Mouse (Mus musculus): ENCODE results near the gene Gm20708.
"Not testable (repeated sequence)": the region's sequence is repeated elsewhere in the genome, so short reads cannot be mapped to it uniquely, and the experiment has no call there.

Gm20708 gene

GRCm38 (mm10) chr11:117782705-117783034 is 26.8 kb upstream of the Gm20708 start:
- Histone ChIP-seq H3K36me3 (ENCODE audit: insufficient read depth, low read length) (peaks cover 35% of the 10 kb centered on the region), H3K4me1 (replicated peaks; ENCODE audit: low read depth, low read length) (peaks cover 74% of the 10 kb centered on the region), H3K9me3 (ENCODE audit: low read length) (no peaks in the 10 kb centered on the region), H3K27me3 (ENCODE audit: insufficient read depth, low read length) (peaks cover 12% of the 10 kb centered on the region; the same call in 1 of the 2 replicates), H3K4me3 (replicated peaks; ENCODE audit: low read length) (peak overlapping the region; percentile 87)
- TF ChIP-seq NANOG (IDR thresholded peaks at IDR 0.05; ENCODE audit: borderline replicate concordance, low read length) (no peak), POU5F1 (IDR thresholded peaks at IDR 0.05; ENCODE audit: borderline replicate concordance, low read length) (no peak), CTCF (conservative IDR thresholded peaks at IDR 0.05; ENCODE audit: low read length) (no peak)

DNA sequence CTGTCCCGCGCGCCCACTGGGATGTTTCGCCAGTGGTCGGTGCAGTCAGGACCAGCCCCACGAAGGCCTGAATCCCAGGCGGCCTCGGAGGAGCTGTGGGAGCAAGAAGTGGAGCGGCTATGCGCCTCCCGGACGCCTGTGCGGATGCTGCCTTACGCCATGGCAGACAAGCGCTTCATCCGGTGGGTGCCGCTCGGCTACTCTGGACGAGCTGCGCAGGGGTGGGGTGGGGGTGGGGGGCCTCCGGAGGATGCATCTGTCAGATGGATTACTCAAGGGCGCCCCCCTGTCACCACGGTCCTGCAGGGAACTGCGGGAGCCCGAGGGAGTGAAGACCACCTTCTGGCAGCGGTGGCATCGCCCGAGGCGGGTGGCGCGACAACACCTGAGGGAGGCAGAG is 26.4 kb upstream of the Gm20708 start:
- H3K36me3 ChIP-seq (ENCODE audit: insufficient read depth, low read length), result peaks cover 31% of the 10 kb centered on the region
- TF ChIP-seq CTCF (conservative IDR thresholded peaks at IDR 0.05; ENCODE audit: low read length) (peak; percentile 11; the same call in 1 of the 2 replicates), NANOG (IDR thresholded peaks at IDR 0.05; ENCODE audit: borderline replicate concordance, low read length) (no peak)
- peaks cover 70% of the 10 kb centered on the region for H3K4me1 ChIP-seq (replicated peaks; ENCODE audit: low read depth, low read length)
- H3K4me3 ChIP-seq (replicated peaks; ENCODE audit: low read length), result peak overlapping the region; percentile 87
- peaks cover 12% of the 10 kb centered on the region; the same call in 1 of the 2 replicates for H3K27me3 ChIP-seq (ENCODE audit: insufficient read depth, low read length)
- no peaks in the 10 kb centered on the region for H3K9me3 ChIP-seq (ENCODE audit: low read length)

- H3K4me3 ChIP-seq (replicated peaks; ENCODE audit: low read length), result peak overlapping the region; percentile 87
- peaks cover 12% of the 10 kb centered on the region; the same call in 1 of the 2 replicates for H3K27me3 ChIP-seq (ENCODE audit: insufficient read depth, low read length)
- peaks cover 24% of the 10 kb centered on the region for H3K36me3 ChIP-seq (ENCODE audit: insufficient read depth, low read length)
- no peak for TF ChIP-seq CTCF (conservative IDR thresholded peaks at IDR 0.05; ENCODE audit: low read length)
- no peak for TF ChIP-seq POU5F1 (IDR thresholded peaks at IDR 0.05; ENCODE audit: borderline replicate concordance, low read length)
- TF ChIP-seq NANOG (IDR thresholded peaks at IDR 0.05; ENCODE audit: borderline replicate concordance, low read length), result no peak
- H3K4me1 ChIP-seq (replicated peaks; ENCODE audit: low read depth, low read length), result peaks cover 63% of the 10 kb centered on the region
- H3K9me3 ChIP-seq (ENCODE audit: low read length), result no peaks in the 10 kb centered on the region
Measured at GRCm38 (mm10) chr11:117783683-117784309, 25.7 kb upstream of the Gm20708 start.

DNA sequence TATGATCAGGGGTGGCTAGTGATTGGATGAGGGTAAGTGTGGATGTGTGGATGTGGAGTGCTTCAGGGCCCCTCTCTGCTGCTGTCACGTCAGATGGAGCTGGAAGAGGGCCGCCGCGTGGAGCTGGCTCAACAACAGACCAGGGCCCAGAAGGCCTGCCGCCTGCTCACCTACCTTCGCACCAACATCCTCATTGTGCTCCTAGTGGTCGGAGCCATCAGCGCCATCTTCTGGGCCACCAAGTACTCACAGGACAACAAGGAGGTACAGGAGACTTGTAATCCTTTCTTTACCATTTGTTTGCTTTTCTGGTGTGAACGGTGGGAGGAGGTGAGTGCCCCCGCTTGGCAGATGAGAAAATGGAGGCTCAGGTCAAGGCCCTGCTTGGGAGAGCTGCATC is 23.2 kb upstream of the Gm20708 start:
- Histone ChIP-seq H3K9me3 (ENCODE audit: low read length) (no peaks in the 10 kb centered on the region), H3K4me1 (replicated peaks; ENCODE audit: low read depth, low read length) (peaks cover 64% of the 10 kb centered on the region), H3K27me3 (ENCODE audit: insufficient read depth, low read length) (peaks cover 12% of the 10 kb centered on the region; the same call in 1 of the 2 replicates), H3K36me3 (ENCODE audit: insufficient read depth, low read length) (peaks cover 20% of the 10 kb centered on the region), H3K4me3 (replicated peaks; ENCODE audit: low read length) (no peak overlapping the region)
- peak; percentile 31 for TF ChIP-seq CTCF (conservative IDR thresholded peaks at IDR 0.05; ENCODE audit: low read length)
- TF ChIP-seq POU5F1 (IDR thresholded peaks at IDR 0.05; ENCODE audit: borderline replicate concordance, low read length), result no peak

GRCm38 (mm10) chr11:117788481-117788880 is 21.0 kb upstream of the Gm20708 start:
- Histone ChIP-seq H3K4me1 (replicated peaks; ENCODE audit: low read depth, low read length) (peaks cover 61% of the 10 kb centered on the region), H3K36me3 (ENCODE audit: insufficient read depth, low read length) (peaks cover 20% of the 10 kb centered on the region)
- H3K9me3 ChIP-seq (ENCODE audit: low read length); H3K4me3 ChIP-seq (replicated peaks; ENCODE audit: low read length); H3K27me3 ChIP-seq (ENCODE audit: insufficient read depth, low read length): not testable (repeated sequence)

- no peaks in the 10 kb centered on the region for H3K27me3 ChIP-seq (ENCODE audit: insufficient read depth, low read length)
- TF ChIP-seq NANOG (IDR thresholded peaks at IDR 0.05; ENCODE audit: borderline replicate concordance, low read length) (no peak), POU5F1 (IDR thresholded peaks at IDR 0.05; ENCODE audit: borderline replicate concordance, low read length) (no peak), CTCF (conservative IDR thresholded peaks at IDR 0.05; ENCODE audit: low read length) (peak; percentile 87)
- H3K9me3 ChIP-seq (ENCODE audit: low read length), result no peaks in the 10 kb centered on the region
- peak overlapping the region; percentile 37 for H3K4me3 ChIP-seq (replicated peaks; ENCODE audit: low read length)
- H3K36me3 ChIP-seq (ENCODE audit: insufficient read depth, low read length), result peaks cover 9% of the 10 kb centered on the region
- peaks cover 56% of the 10 kb centered on the region for H3K4me1 ChIP-seq (replicated peaks; ENCODE audit: low read depth, low read length)
Measured at GRCm38 (mm10) chr11:117790286-117790685, 19.2 kb upstream of the Gm20708 start.

GRCm38 (mm10) chr11:117790703-117791440 is 18.6 kb upstream of the Gm20708 start:
- TF ChIP-seq POU5F1 (IDR thresholded peaks at IDR 0.05; ENCODE audit: borderline replicate concordance, low read length) (no peak), NANOG (IDR thresholded peaks at IDR 0.05; ENCODE audit: borderline replicate concordance, low read length) (no peak), CTCF (conservative IDR thresholded peaks at IDR 0.05; ENCODE audit: low read length) (peak; percentile 27)
- peak overlapping the region; percentile 53 for H3K4me3 ChIP-seq (replicated peaks; ENCODE audit: low read length)
- H3K36me3 ChIP-seq (ENCODE audit: insufficient read depth, low read length), result peaks cover 5% of the 10 kb centered on the region; the same call in 1 of the 2 replicates
- H3K27me3 ChIP-seq (ENCODE audit: insufficient read depth, low read length), result 0 out of 2 replicates have a peak, but pooled peaks cover under 1% of the 10 kb centered on the region
- H3K4me1 ChIP-seq (replicated peaks; ENCODE audit: low read depth, low read length), result peaks cover 56% of the 10 kb centered on the region
- no peaks in the 10 kb centered on the region for H3K9me3 ChIP-seq (ENCODE audit: low read length)

DNA sequence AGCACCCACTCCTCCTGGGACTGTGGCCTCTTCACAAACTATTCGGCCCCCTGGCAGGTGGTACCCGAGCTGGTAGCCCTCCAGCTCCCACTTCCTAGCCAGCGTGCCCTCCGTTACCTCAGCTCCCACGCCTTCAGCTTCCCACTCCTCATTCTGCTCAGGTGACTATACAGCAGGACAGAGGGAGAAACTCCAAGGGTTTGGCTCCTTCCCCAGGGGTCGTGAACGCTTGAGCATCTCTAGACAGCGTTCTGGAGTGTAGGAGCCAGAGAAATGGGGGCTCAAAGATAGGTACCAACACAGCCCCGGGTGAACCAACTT is 18.1 kb upstream of the Gm20708 start:
- H3K27me3 ChIP-seq (ENCODE audit: insufficient read depth, low read length), result 0 out of 2 replicates have a peak, but pooled peaks cover 6% of the 10 kb centered on the region
- H3K4me1 ChIP-seq (replicated peaks; ENCODE audit: low read depth, low read length), result peaks cover 53% of the 10 kb centered on the region
- peak overlapping the region; percentile 53 for H3K4me3 ChIP-seq (replicated peaks; ENCODE audit: low read length)
- no peaks in the 10 kb centered on the region for H3K9me3 ChIP-seq (ENCODE audit: low read length)
- peaks cover 5% of the 10 kb centered on the region; the same call in 1 of the 2 replicates for H3K36me3 ChIP-seq (ENCODE audit: insufficient read depth, low read length)
- TF ChIP-seq CTCF (conservative IDR thresholded peaks at IDR 0.05; ENCODE audit: low read length) (no peak), NANOG (IDR thresholded peaks at IDR 0.05; ENCODE audit: borderline replicate concordance, low read length) (no peak), POU5F1 (IDR thresholded peaks at IDR 0.05; ENCODE audit: borderline replicate concordance, low read length) (no peak)

Data from E14TG2a.4 (cell line).